Mouse (Mus musculus) liver, embryonic 14.5 days (tissue): ENCODE data around the gene Ntm. TPM values are rescaled to one million over a fixed set of nuclear protein-coding genes. Genes with fewer than 3 reads are reported as not detected.

Experiments
- ATAC-seq: fragments of 200-750 bp; cut with Nextera tagmentation; 2 replicates; pipeline ENCODE4 v1.8.0; 2017; ENCODE audit warnings: moderate number of reproducible peaks, mild to moderate bottlenecking, moderate library complexity; ENCODE audit not compliant: insufficient read depth
- DNase-seq, 3 experiments: peaks; one replicate each; pipeline ENCODE4 v3.0.0-alpha.2; 2012 to 2013; ENCODE audit warnings: low read depth in 3 of 3, low spot score in 3 of 3
- H3K27ac ChIP-seq: fragments of 300-500 bp; sonication (generic); 2 replicates; pipeline ENCODE4 v1.5.1; 2014; ENCODE audit warnings: moderate library complexity, mild to moderate bottlenecking, control low read depth, inconsistent platforms
- H3K27me3 ChIP-seq: fragments of 300-500 bp; sonication (generic); 2 replicates; pipeline ENCODE4 v1.6.1; 2014; ENCODE audit warnings: mild to moderate bottlenecking, low read length, moderate library complexity; ENCODE audit not compliant: control insufficient read depth, insufficient read depth
- H3K36me3 ChIP-seq: fragments of 300-500 bp; sonication (generic); replicated peaks from 2 replicates; pipeline ENCODE4 v1.6.1; 2014; ENCODE audit warnings: low read depth; ENCODE audit not compliant: control insufficient read depth, insufficient read depth
- H3K4me1 ChIP-seq, 2 experiments: fragments of 200-500 bp in 1 of 2; fragments of 300-500 bp in 1 of 2; sonication (generic) in 1 of 2; replicated peaks; 2 replicates each; pipeline ENCODE4 v1.6.1; 2012 to 2014; ENCODE audit warnings: antibody characterized with exemption in 1 of 2, inconsistent platforms in 1 of 2, low read length in 1 of 2; ENCODE audit not compliant: control insufficient read depth in 2 of 2, insufficient read depth in 2 of 2
- H3K4me2 ChIP-seq: fragments of 300-500 bp; sonication (generic); 2 replicates; pipeline ENCODE4 v1.6.1; 2014; ENCODE audit warnings: low read depth, mild to moderate bottlenecking, control low read depth, moderate library complexity
- H3K4me3 ChIP-seq, 2 experiments: fragments of 200-500 bp in 1 of 2; fragments of 300-500 bp in 1 of 2; sonication (generic) in 1 of 2; 2 replicates each; pipeline ENCODE4 v1.5.1; 2012 to 2014; ENCODE audit warnings: low read depth in 2 of 2, low read length in 2 of 2, mild to moderate bottlenecking in 2 of 2, control low read depth in 1 of 2, inconsistent platforms in 1 of 2, moderate library complexity in 1 of 2; ENCODE audit not compliant: insufficient read depth in 1 of 2
- H3K9ac ChIP-seq: fragments of 300-500 bp; sonication (generic); replicated peaks from 2 replicates; pipeline ENCODE4 v1.6.1; 2014; ENCODE audit warnings: mild to moderate bottlenecking, control low read depth, moderate library complexity
- H3K9me3 ChIP-seq: fragments of 300-500 bp; sonication (generic); 2 replicates; pipeline ENCODE4 v1.6.1; 2016; ENCODE audit warnings: low read length, mixed read lengths; ENCODE audit not compliant: control insufficient read depth
- CTCF ChIP-seq: IDR thresholded peaks from 2 replicates; pipeline ENCODE4 v1.5.1; 2016; ENCODE audit warnings: antibody characterized with exemption, low read depth, control low read depth
- EP300 ChIP-seq: IDR thresholded peaks from 2 replicates; pipeline ENCODE4 v1.6.1; 2016; ENCODE audit warnings: antibody characterized with exemption, low read depth
- WGBS: fragments of 180-500 bp; shearing (Covaris S2); extraction: QIAGEN DNeasy Blood & Tissue Kit; methylation state at CpG from one replicate; pipeline ENCODE4 v1.1.7; 2014; ENCODE audit not compliant: insufficient replicate concordance; 5-methylcytosine and 5-hydroxymethylcytosine counted together
- polyA plus RNA-seq, 2 experiments: library from polyadenylated mRNA; depleted of rRNA in 1 of 2; stranded (reverse) in 1 of 2; unstranded in 1 of 2; fragments of >200 nt; fragmentation: Nextera tagmentation in 1 of 2; extraction: Ambion mirVana in 1 of 2; gene quantifications; 2 replicates each; pipeline versions ENCODE4 v1.2.1 to v1.2.3; 2012 to 2014

The Ntm gene
- polyA plus RNA-seq, 2 experiments: 0.21 to 0.30 TPM

DNA sequence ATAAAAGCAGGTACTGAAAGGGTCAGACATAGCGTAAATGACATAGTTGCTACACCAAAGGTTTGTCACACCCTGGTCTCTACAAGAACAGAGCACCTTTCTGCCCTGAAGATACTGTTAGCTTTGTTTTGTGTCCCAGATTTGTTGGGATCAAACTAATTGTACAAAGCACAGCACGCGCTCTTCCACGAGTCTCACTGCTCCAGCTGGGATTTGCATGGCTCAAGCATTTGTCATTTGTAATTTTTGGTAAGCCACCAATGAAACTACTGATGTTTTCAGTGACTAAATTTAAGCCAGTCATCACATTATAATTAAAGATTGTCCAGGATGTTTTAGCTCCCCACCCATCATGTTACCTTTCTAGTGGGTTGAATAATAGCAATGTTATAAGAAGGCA, 735.2 kb downstream of the Ntm start:
- H3K27me3 ChIP-seq: no peaks in the 10 kb centered on the region
- TF ChIP-seq EP300 (no peak), CTCF (no peak)
- H3K4me2 ChIP-seq: no peak overlapping the region
- 79% methylated on average over 4 of the region's 4 CpGs for WGBS
- no peak overlapping the region for H3K27ac ChIP-seq
- no peaks in the 10 kb centered on the region for H3K9me3 ChIP-seq
- H3K4me3 ChIP-seq: no peak overlapping the region
- no peaks in the 10 kb centered on the region for H3K36me3 ChIP-seq
- no peaks in the 10 kb centered on the region for H3K4me1 ChIP-seq
- no peak overlapping the region for H3K9ac ChIP-seq
- ATAC-seq (no peak), DNase-seq (no peak)

DNA sequence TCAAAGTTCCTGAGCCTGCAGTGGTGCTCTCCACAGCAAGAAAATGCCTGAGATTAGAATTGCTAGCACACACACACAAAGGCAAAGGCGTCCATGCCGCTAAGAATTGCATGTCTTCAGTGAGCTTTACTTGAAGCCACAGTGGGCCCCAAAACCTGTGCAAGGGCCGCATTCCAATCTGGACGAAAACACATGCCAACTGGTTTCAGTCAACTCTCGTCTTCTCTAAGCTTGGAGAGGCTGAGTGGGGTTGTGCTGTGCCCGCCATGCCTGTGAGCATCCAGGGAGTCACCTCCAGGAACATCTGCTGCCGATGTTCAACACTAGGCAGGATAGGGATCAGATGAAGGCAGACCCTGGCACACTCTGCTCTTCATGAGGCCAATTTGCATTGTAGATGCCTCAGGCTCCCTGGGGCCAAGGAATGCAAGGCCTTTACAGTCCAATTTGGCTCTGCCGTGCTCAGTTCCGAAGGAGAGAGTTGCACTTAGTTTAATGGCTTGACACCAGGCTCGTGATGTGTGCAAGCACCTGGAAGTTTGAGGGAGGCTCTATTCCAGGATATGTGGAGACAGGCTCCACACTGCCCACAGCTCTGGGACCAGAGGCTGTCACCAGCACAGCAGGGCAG, 739.9 kb downstream of the Ntm start:
- H3K4me3 ChIP-seq: no peak overlapping the region
- H3K4me1 ChIP-seq: no peaks in the 10 kb centered on the region
- no peaks in the 10 kb centered on the region for H3K27me3 ChIP-seq
- no peaks in the 10 kb centered on the region for H3K9me3 ChIP-seq
- H3K9ac ChIP-seq: no peak overlapping the region
- no peaks in the 10 kb centered on the region for H3K36me3 ChIP-seq
- no peak for ATAC-seq
- no peak for DNase-seq
- no peak overlapping the region for H3K4me2 ChIP-seq
- H3K27ac ChIP-seq: no peak overlapping the region
- TF ChIP-seq CTCF (no peak), EP300 (no peak)
- 45% methylated on average over 10 of the region's 10 CpGs for WGBS

- TF ChIP-seq EP300: no peak
- TF ChIP-seq CTCF: no peak
- Histone ChIP-seq H3K27ac (no peak overlapping the region), H3K27me3 (no peaks in the 10 kb centered on the region), H3K4me3 (no peak overlapping the region), H3K9me3 (no peaks in the 10 kb centered on the region), H3K4me2 (no peak overlapping the region), H3K4me1 (no peaks in the 10 kb centered on the region), H3K36me3 (no peaks in the 10 kb centered on the region), H3K9ac (no peak overlapping the region)
- DNase-seq (no peak), ATAC-seq (no peak)
- 24% methylated on average over 5 of the region's 5 CpGs for WGBS
Measured at GRCm38 (mm10) chr9:29220941-29221615, 741.9 kb downstream of the Ntm start.

DNA sequence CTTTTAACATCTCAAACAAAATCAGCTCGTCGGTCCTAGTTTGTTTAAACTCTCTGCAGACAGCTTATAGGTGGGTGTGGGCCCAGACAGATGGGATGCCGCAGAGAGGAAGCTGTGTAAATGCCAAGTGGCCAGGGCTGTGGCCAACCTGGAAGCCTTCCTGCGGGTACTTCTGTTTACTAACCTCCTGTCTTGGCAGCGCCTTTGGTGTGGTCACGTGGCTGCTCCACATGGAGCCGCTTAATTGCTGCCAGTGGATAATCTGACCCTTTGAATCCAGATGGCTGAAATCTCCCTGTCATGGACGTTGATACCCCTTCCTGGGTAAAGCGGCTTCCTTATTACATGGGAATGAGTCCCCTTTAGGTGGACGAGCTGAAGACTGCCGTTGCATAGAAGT, 742.4 kb downstream of the Ntm start:
- no peak for DNase-seq

GRCm38 (mm10) chr9:29217951-29218350, 745.0 kb downstream of the Ntm start:
- H3K36me3 ChIP-seq: no peaks in the 10 kb centered on the region
- H3K9me3 ChIP-seq: no peaks in the 10 kb centered on the region
- no peak overlapping the region for H3K9ac ChIP-seq
- H3K4me1 ChIP-seq: no peaks in the 10 kb centered on the region
- DNase-seq: no peak
- 63% methylated on average over 7 of the region's 7 CpGs for WGBS
- no peak overlapping the region for H3K27ac ChIP-seq
- no peak for ATAC-seq
- no peak overlapping the region for H3K4me3 ChIP-seq
- TF ChIP-seq EP300 (no peak), CTCF (no peak)
- no peaks in the 10 kb centered on the region for H3K27me3 ChIP-seq
- H3K4me2 ChIP-seq: no peak overlapping the region

More for the DNA sequence above, 742.4 kb downstream of the Ntm start:
- Histone ChIP-seq H3K4me2 (no peak overlapping the region), H3K27ac (no peak overlapping the region), H3K4me3 (no peak overlapping the region), H3K36me3 (no peaks in the 10 kb centered on the region), H3K27me3 (no peaks in the 10 kb centered on the region), H3K9me3 (no peaks in the 10 kb centered on the region), H3K4me1 (no peaks in the 10 kb centered on the region), H3K9ac (no peak overlapping the region)
- ATAC-seq: no peak
- TF ChIP-seq CTCF (no peak), EP300 (no peak)
- 42% methylated on average over 11 of the region's 11 CpGs for whole genome bisulfite sequencing
